Mouse (Mus musculus): ENCODE results near the gene Plcd4. TPM values are rescaled to one million over a fixed set of nuclear protein-coding genes. Genes with fewer than 3 reads are reported as not detected.

Gene Plcd4
- polyA plus RNA-seq, 1 experiment from 2014 or later = 0.17 TPM

- ATAC-seq (replicated peaks; ENCODE audit: insufficient number of reproducible peaks, low FRiP score, low TSS enrichment) = no peak
- no peaks in the 10 kb centered on the region for H3K9me3 ChIP-seq (replicated peaks; ENCODE audit: control insufficient read depth, low read length)
Observed at GRCm38 (mm10) chr1:74524746-74525145, 17.9 kb upstream of the Plcd4 start.

DNA sequence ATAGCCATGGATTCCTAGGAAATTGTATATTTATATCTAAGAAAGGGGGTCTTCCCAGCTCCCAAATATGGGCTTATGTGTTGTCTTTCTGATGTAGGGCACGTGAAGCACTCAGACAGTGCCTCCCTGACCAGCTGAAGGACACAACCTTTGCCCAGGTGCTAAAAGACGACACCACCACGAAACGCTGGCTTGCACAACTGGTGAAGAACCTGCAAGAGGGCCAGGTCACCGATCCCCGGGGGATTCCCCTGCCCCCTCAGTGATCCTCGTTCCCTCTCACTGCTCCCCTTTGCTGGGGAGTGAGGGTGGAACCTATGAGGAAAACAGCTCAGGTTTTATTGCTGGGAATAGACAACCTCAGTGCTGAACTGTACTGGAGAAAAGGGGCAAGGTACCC is 14.1 kb upstream of the Plcd4 start:
- Histone ChIP-seq H3K27me3 (ENCODE audit: control insufficient read depth, insufficient read depth, low read length) (no peaks in the 10 kb centered on the region), H3K27ac (ENCODE audit: low read depth, low read length) (no peak overlapping the region), H3K4me2 (no peak overlapping the region), H3K4me3 (ENCODE audit: low read depth, low read length) (no peak overlapping the region), H3K4me1 (ENCODE audit: control insufficient read depth, insufficient read depth, low read length) (no peaks in the 10 kb centered on the region), H3K9me3 (replicated peaks; ENCODE audit: control insufficient read depth, low read length) (no peaks in the 10 kb centered on the region), H3K9ac (ENCODE audit: low read depth, low read length) (no peak overlapping the region), H3K36me3 (ENCODE audit: control insufficient read depth, insufficient read depth, low read length) (peaks cover 40% of the 10 kb centered on the region)
- ATAC-seq (replicated peaks; ENCODE audit: insufficient number of reproducible peaks, low FRiP score, low TSS enrichment) = no peak
- 90% methylated on average over 7 of the region's 7 CpGs for WGBS (ENCODE audit: insufficient replicate concordance)

More at GRCm38 (mm10) chr1:74524746-74525145, 17.9 kb upstream of the Plcd4 start:
- no peak overlapping the region for H3K27ac ChIP-seq (ENCODE audit: low read depth, low read length)
- WGBS (ENCODE audit: insufficient replicate concordance) = 91% methylated on average over 4 of the region's 4 CpGs
- no peak overlapping the region for H3K4me2 ChIP-seq
- H3K4me3 ChIP-seq (ENCODE audit: low read depth, low read length) = no peak overlapping the region
- no peaks in the 10 kb centered on the region for H3K4me1 ChIP-seq (ENCODE audit: control insufficient read depth, insufficient read depth, low read length)
- H3K36me3 ChIP-seq (ENCODE audit: control insufficient read depth, insufficient read depth, low read length) = peaks cover 34% of the 10 kb centered on the region
- no peak overlapping the region for H3K9ac ChIP-seq (ENCODE audit: low read depth, low read length)
- H3K27me3 ChIP-seq (ENCODE audit: control insufficient read depth, insufficient read depth, low read length) = no peaks in the 10 kb centered on the region

DNA sequence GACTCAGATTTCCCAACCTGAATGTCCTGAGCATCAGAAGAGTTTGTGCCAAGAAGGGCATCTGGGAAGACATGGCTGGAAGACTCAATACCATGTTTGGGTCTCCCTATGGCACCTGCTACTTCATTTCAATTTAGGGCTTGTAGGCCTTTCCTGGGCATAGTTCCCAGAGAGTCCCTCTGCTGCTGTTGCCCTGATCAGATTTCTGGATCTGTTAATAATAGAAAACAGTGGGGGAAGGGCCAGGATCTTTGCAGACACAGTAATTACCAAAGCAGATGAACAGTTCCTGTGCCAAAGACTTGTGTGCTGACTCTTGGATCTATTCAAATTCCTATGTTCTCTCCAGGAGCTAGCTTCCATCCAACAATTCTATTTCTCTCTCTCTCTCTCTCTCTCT is 4.0 kb upstream of the Plcd4 start:
- no peaks in the 10 kb centered on the region for H3K4me1 ChIP-seq (ENCODE audit: control insufficient read depth, insufficient read depth, low read length)
- no peaks in the 10 kb centered on the region for H3K9me3 ChIP-seq (replicated peaks; ENCODE audit: control insufficient read depth, low read length)
- no peak overlapping the region for H3K4me2 ChIP-seq
- no peak overlapping the region for H3K9ac ChIP-seq (ENCODE audit: low read depth, low read length)
- H3K4me3 ChIP-seq (ENCODE audit: low read depth, low read length) = no peak overlapping the region
- no peaks in the 10 kb centered on the region for H3K27me3 ChIP-seq (ENCODE audit: control insufficient read depth, insufficient read depth, low read length)
- H3K36me3 ChIP-seq (ENCODE audit: control insufficient read depth, insufficient read depth, low read length) = no peaks in the 10 kb centered on the region
- H3K27ac ChIP-seq (ENCODE audit: low read depth, low read length) = no peak overlapping the region
- no peak for ATAC-seq (replicated peaks; ENCODE audit: insufficient number of reproducible peaks, low FRiP score, low TSS enrichment)

DNA sequence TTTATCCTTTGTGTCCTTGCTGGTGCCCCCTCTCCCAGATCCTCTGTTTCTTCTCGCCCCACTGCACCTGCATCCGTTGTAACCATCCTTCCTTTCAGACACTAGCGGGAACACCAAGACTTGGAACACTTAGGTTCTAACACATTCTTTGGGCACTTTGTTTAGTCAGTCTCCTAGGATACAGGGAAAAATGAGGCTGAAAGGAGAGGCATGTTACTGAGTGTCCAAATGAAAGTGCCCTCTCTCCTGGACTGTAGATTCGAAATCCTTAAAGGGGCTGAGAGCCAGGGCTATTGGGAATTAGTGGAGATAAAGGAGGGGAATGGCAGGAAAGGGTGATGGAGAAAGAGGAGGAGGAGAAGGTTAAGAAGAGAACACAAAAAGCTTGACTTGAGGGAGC is 1.5 kb downstream of the Plcd4 start, which contains the start of gene Usp37:
Gene Usp37, minus strand, starts transcription at position 101 of the 400 bp plus-strand sequence.
- Histone ChIP-seq H3K27me3 (ENCODE audit: control insufficient read depth, insufficient read depth, low read length) (no peaks in the 10 kb centered on the region; the same call in 1 of the 2 replicates), H3K36me3 (ENCODE audit: control insufficient read depth, insufficient read depth, low read length) (no peaks in the 10 kb centered on the region), H3K27ac (ENCODE audit: low read depth, low read length) (no peak within 1 kb of the TSS), H3K9me3 (replicated peaks; ENCODE audit: control insufficient read depth, low read length) (no peaks in the 10 kb centered on the region), H3K4me3 (ENCODE audit: low read depth, low read length) (no peak within 1 kb of the TSS), H3K9ac (ENCODE audit: low read depth, low read length) (no peak within 1 kb of the TSS), H3K4me2 (no peak within 1 kb of the TSS), H3K4me1 (ENCODE audit: control insufficient read depth, insufficient read depth, low read length) (no peaks in the 10 kb centered on the region)
- ATAC-seq (replicated peaks; ENCODE audit: insufficient number of reproducible peaks, low FRiP score, low TSS enrichment) = no peak
- 73% methylated on average over 4 of the region's 4 CpGs for WGBS (ENCODE audit: insufficient replicate concordance)

DNA sequence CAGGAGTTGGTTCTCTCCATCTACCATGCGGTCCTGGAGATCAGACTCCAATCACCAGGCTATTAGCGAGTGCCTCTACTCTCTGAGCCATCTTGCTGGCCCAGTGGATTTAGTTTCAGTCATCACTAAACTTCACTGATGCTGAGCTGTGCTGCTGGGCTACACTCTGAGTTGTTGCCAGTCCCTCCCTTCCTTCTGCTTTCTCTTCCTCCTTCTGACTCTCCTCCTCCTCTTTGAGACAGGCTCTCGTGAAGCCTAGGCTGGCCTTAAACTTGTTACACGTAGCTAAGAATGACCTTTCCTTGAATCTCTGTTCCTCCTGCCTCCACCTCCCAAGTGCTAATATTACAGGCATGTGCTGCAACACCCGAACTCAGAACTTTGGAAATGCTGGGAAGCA is 16.4 kb downstream of the Plcd4 start:
- H3K4me2 ChIP-seq = no peak overlapping the region
- 67% methylated on average over 5 of the region's 5 CpGs for WGBS (ENCODE audit: insufficient replicate concordance)
- H3K27me3 ChIP-seq (ENCODE audit: control insufficient read depth, insufficient read depth, low read length) = no peaks in the 10 kb centered on the region

DNA sequence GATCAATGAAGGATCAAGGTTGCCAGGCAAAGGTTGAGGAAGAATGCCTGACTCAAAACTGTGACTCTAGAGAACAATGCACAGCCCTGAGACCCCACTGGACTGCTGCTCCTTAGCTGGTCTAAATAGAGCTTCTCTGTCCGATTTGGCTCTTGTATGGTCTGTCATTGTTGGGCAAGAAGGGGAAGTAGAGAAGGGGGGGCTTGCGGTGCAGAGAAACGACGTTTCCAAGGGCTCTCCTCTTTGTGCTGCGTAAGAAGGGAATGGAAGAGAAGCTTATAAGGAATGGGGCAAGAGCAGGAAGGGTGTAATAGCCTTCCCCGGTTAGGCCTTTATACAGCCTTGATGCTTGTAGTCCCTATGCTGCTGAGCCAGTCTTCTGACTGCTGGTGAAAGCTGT is 23.1 kb downstream of the Plcd4 start:
- Histone ChIP-seq H3K4me1 (ENCODE audit: control insufficient read depth, insufficient read depth, low read length) (no peaks in the 10 kb centered on the region), H3K36me3 (ENCODE audit: control insufficient read depth, insufficient read depth, low read length) (peaks cover 21% of the 10 kb centered on the region), H3K9me3 (replicated peaks; ENCODE audit: control insufficient read depth, low read length) (no peaks in the 10 kb centered on the region), H3K4me2 (no peak overlapping the region), H3K27me3 (ENCODE audit: control insufficient read depth, insufficient read depth, low read length) (no peaks in the 10 kb centered on the region), H3K27ac (ENCODE audit: low read depth, low read length) (no peak overlapping the region), H3K4me3 (ENCODE audit: low read depth, low read length) (no peak overlapping the region), H3K9ac (ENCODE audit: low read depth, low read length) (no peak overlapping the region)
- 93% methylated on average over 6 of the region's 6 CpGs for WGBS (ENCODE audit: insufficient replicate concordance)
- no peak for ATAC-seq (replicated peaks; ENCODE audit: insufficient number of reproducible peaks, low FRiP score, low TSS enrichment)

More for the DNA sequence above, 16.4 kb downstream of the Plcd4 start:
- no peaks in the 10 kb centered on the region for H3K9me3 ChIP-seq (replicated peaks; ENCODE audit: control insufficient read depth, low read length)
- no peak overlapping the region for H3K27ac ChIP-seq (ENCODE audit: low read depth, low read length)
- no peaks in the 10 kb centered on the region for H3K4me1 ChIP-seq (ENCODE audit: control insufficient read depth, insufficient read depth, low read length)
- ATAC-seq (replicated peaks; ENCODE audit: insufficient number of reproducible peaks, low FRiP score, low TSS enrichment) = no peak
- H3K9ac ChIP-seq (ENCODE audit: low read depth, low read length) = no peak overlapping the region
- H3K36me3 ChIP-seq (ENCODE audit: control insufficient read depth, insufficient read depth, low read length) = no peaks in the 10 kb centered on the region
- H3K4me3 ChIP-seq (ENCODE audit: low read depth, low read length) = no peak overlapping the region

GRCm38 (mm10) chr1:74569739-74570719 is 27.3 kb downstream of the Plcd4 start:
- Histone ChIP-seq H3K36me3 (ENCODE audit: control insufficient read depth, insufficient read depth, low read length) (peaks cover 39% of the 10 kb centered on the region), H3K27ac (ENCODE audit: low read depth, low read length) (no peak overlapping the region), H3K4me3 (ENCODE audit: low read depth, low read length) (no peak overlapping the region), H3K4me2 (no peak overlapping the region), H3K4me1 (ENCODE audit: control insufficient read depth, insufficient read depth, low read length) (no peaks in the 10 kb centered on the region), H3K9me3 (replicated peaks; ENCODE audit: control insufficient read depth, low read length) (no peaks in the 10 kb centered on the region), H3K9ac (ENCODE audit: low read depth, low read length) (no peak overlapping the region), H3K27me3 (ENCODE audit: control insufficient read depth, insufficient read depth, low read length) (no peaks in the 10 kb centered on the region)
- ATAC-seq (replicated peaks; ENCODE audit: insufficient number of reproducible peaks, low FRiP score, low TSS enrichment) = peak; percentile 59
- WGBS (ENCODE audit: insufficient replicate concordance) = 86% methylated on average over 29 of the region's 29 CpGs

GRCm38 (mm10) chr1:74582621-74583020 is 39.9 kb downstream of the Plcd4 start:
- Histone ChIP-seq H3K27me3 (ENCODE audit: control insufficient read depth, insufficient read depth, low read length) (no peaks in the 10 kb centered on the region), H3K36me3 (ENCODE audit: control insufficient read depth, insufficient read depth, low read length) (peaks cover 7% of the 10 kb centered on the region; the same call in 1 of the 2 replicates), H3K4me1 (ENCODE audit: control insufficient read depth, insufficient read depth, low read length) (peaks cover 21% of the 10 kb centered on the region), H3K4me2 (no peak overlapping the region), H3K27ac (ENCODE audit: low read depth, low read length) (no peak overlapping the region), H3K9me3 (replicated peaks; ENCODE audit: control insufficient read depth, low read length) (no peaks in the 10 kb centered on the region), H3K9ac (ENCODE audit: low read depth, low read length) (no peak overlapping the region), H3K4me3 (ENCODE audit: low read depth, low read length) (no peak overlapping the region)
- ATAC-seq (replicated peaks; ENCODE audit: insufficient number of reproducible peaks, low FRiP score, low TSS enrichment) = no peak
- WGBS (ENCODE audit: insufficient replicate concordance) = 81% methylated on average over 3 of the region's 3 CpGs
